Comparison of ENCODE assay signal across 18 mouse cellular contexts in the genomic region with DNA sequence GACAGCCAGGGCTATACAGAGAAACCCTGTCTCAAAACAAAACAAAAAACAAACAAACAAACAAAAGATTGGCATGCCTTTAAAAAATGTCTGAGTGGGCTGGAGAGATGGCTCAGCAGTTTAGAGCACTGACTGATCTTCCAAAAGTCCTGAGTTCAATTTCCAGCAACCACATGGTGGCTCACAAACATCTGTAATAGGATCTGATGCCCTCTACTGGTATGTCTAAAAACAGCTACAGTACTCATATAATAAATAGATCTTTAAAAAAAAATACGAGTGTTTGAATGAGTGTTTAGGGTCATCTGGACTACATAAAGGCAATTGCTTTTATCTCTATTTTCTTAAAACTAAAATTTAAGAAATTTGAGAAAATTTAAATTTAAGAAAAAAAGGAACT. TPM values are rescaled to one million over a fixed set of nuclear protein-coding genes. Genes with fewer than 3 reads are reported as not detected.
DNase-seq lines count a peak whose midpoint lies in the region; TF ChIP-seq lines count a peak whose summit lies in the region.
"Had no signal": no experiment of that assay in that cellular context is flagged by ENCODE, and none has a peak within 500 bp of the region (broad histone marks: within the 10 kb centered on the region; RNA-seq: fewer than 3 reads in every experiment).

No protein-coding gene starts in this region.

- intact Hi-C loops in left cerebral cortex, adult 2 months (cut with DNase I): no loop called here

- H3K27ac ChIP-seq in left cerebral cortex, adult 2 months: no peak overlapping the region
- H3K27ac ChIP-seq: hindbrain, embryonic 15.5 days; lung, embryonic 15.5 days; midbrain, embryonic 13.5 days; neural tube, embryonic 15.5 days; stomach, embryonic 15.5 days had no signal

- H3K4me3 ChIP-seq in left cerebral cortex, adult 2 months: no peak overlapping the region
- H3K4me3 ChIP-seq: heart, embryonic 12.5 days; hindbrain, embryonic 15.5 days; lung, embryonic 15.5 days; midbrain, embryonic 13.5 days; neural tube, embryonic 15.5 days; stomach, embryonic 15.5 days had no signal

- DNase-seq in embryo, embryonic 10.5 days (ENCODE audit: low spot score): peak; percentile 28
- no peak for DNase-seq in embryo, embryonic 9.5 days (ENCODE audit: extremely low spot score)
- DNase-seq in left cerebral cortex, adult 2 months (ENCODE audit: extremely low spot score in 1 of 2, low spot score in 2 of 2): no peak
- DNase-seq in left cerebral cortex, adult 9 months (ENCODE audit: low spot score in 2 of 2): no peak
- DNase-seq in 416B (ENCODE audit: low read depth): peak; percentile 43
- peak; percentile 34 for DNase-seq in ZHBTc4 (ENCODE audit: low read depth, low spot score)
- no peak for DNase-seq in T-cell, adult 2 months (ENCODE audit: low spot score)
- no peak for DNase-seq in kidney, postnatal 4 days
- DNase-seq: adrenal gland, adult 8-10 months; cerebellum, adult 11 months; gastrocnemius, postnatal 10 days; right cerebral cortex, postnatal 14 days had no signal

- TF ChIP-seq CTCF in left cerebral cortex, adult 2 months (IDR thresholded peaks at IDR 0.05): peak; percentile 50

RNA-seq across cellular contexts. Expression of gene Actr2, which starts 45.2 kb away (rescaled TPM):
- total RNA-seq in left cerebral cortex, adult 2 months (2021): 100 to 1,000 TPM; 258 to 277 TPM

Comparison
In these comparisons a context has a peak if more than half of its experiments do, and no peak if none do; other contexts are left out.
1. DNase-seq: peak in embryo, embryonic 10.5 days (single experiment), 416B (single experiment) and ZHBTc4 (single experiment); none in embryo, embryonic 9.5 days (single experiment), left cerebral cortex, adult 2 months (0 of 2), left cerebral cortex, adult 9 months (0 of 2), T-cell, adult 2 months (single experiment) and kidney, postnatal 4 days (0 of 2).